Mouse (Mus musculus) embryonic facial prominence, embryonic 13.5 days (tissue): Measurements from ENCODE around the gene Sost. TPM values are rescaled to one million over a fixed set of nuclear protein-coding genes. Genes with fewer than 3 reads are reported as not detected.

Experiments used
- ATAC-seq: fragments of 200-750 bp; cut with Nextera tagmentation; 2 replicates; pipeline ENCODE4 v1.8.0; 2017; ENCODE audit warnings: low read depth; ENCODE audit not compliant: insufficient number of reproducible peaks, insufficient read depth, low FRiP score, low TSS enrichment
- H3K27ac ChIP-seq: fragments of 300-500 bp; sonication (generic); 2 replicates; pipeline ENCODE4 v1.5.1; 2015; ENCODE audit warnings: moderate library complexity, mild to moderate bottlenecking, inconsistent platforms
- H3K27me3 ChIP-seq: fragments of 300-500 bp; sonication (generic); 2 replicates; pipeline ENCODE4 v1.6.1; 2015; ENCODE audit warnings: mild to moderate bottlenecking, inconsistent platforms
- H3K36me3 ChIP-seq: fragments of 300-500 bp; sonication (generic); 2 replicates; pipeline ENCODE4 v1.6.1; 2015; ENCODE audit warnings: mild to moderate bottlenecking, inconsistent platforms
- H3K4me1 ChIP-seq: fragments of 300-500 bp; sonication (generic); 2 replicates; pipeline ENCODE4 v1.6.1; 2015; ENCODE audit warnings: inconsistent platforms
- H3K4me2 ChIP-seq: fragments of 300-500 bp; sonication (generic); 2 replicates; pipeline ENCODE4 v1.6.1; 2015; ENCODE audit warnings: moderate library complexity, mild to moderate bottlenecking, inconsistent platforms
- H3K4me3 ChIP-seq: fragments of 300-500 bp; sonication (generic); 2 replicates; pipeline ENCODE4 v1.5.1; 2015; ENCODE audit warnings: mild to moderate bottlenecking, inconsistent platforms
- H3K9ac ChIP-seq: fragments of 300-500 bp; sonication (generic); 2 replicates; pipeline ENCODE4 v1.6.1; 2015; ENCODE audit warnings: mild to moderate bottlenecking, inconsistent platforms
- H3K9me3 ChIP-seq: fragments of 300-500 bp; sonication (generic); 2 replicates; pipeline ENCODE4 v1.6.1; 2016; ENCODE audit warnings: inconsistent platforms
- WGBS: fragments of 180-500 bp; shearing (Covaris S2); methylation state at CpG from one replicate; pipeline ENCODE4 v1.1.7; 2015; ENCODE audit warnings: mixed read lengths; 5-methylcytosine and 5-hydroxymethylcytosine counted together
- polyA plus RNA-seq: library from polyadenylated mRNA; unstranded; fragments of >200 nt; fragmentation: Nextera tagmentation; extraction: Ambion mirVana; gene quantifications from 2 replicates; pipeline ENCODE4 v1.2.1, GENCODE M21; 2015

Sost gene
- polyA plus RNA-seq, 1 experiment from 2014 or later = 0.42 TPM

- under 1% methylated on average over 6 of the region's 6 CpGs for WGBS
Observed at GRCm38 (mm10) chr11:101919660-101920059, 47.2 kb downstream of the Sost start.

GRCm38 (mm10) chr11:101918609-101919008 is 48.2 kb downstream of the Sost start:
- Histone ChIP-seq H3K36me3 (no peaks in the 10 kb centered on the region), H3K27ac (no peak overlapping the region), H3K4me2 (no peak overlapping the region), H3K27me3 (peaks cover 37% of the 10 kb centered on the region), H3K9me3 (no peaks in the 10 kb centered on the region), H3K4me1 (no peaks in the 10 kb centered on the region), H3K9ac (no peak overlapping the region), H3K4me3 (no peak overlapping the region)
- no peak for ATAC-seq
- WGBS = 64% methylated on average over 3 of the region's 3 CpGs

More at GRCm38 (mm10) chr11:101919660-101920059, 47.2 kb downstream of the Sost start:
- Histone ChIP-seq H3K4me1 (no peaks in the 10 kb centered on the region), H3K9ac (no peak overlapping the region), H3K4me3 (no peak overlapping the region), H3K27ac (no peak overlapping the region), H3K36me3 (no peaks in the 10 kb centered on the region), H3K27me3 (peaks cover 42% of the 10 kb centered on the region), H3K4me2 (no peak overlapping the region), H3K9me3 (no peaks in the 10 kb centered on the region)
- ATAC-seq = no peak

GRCm38 (mm10) chr11:101916772-101917171 is 50.0 kb downstream of the Sost start:
- 63% methylated on average over 3 of the region's 3 CpGs for WGBS
- Histone ChIP-seq H3K9me3 (no peaks in the 10 kb centered on the region), H3K36me3 (no peaks in the 10 kb centered on the region), H3K9ac (no peak overlapping the region), H3K4me1 (no peaks in the 10 kb centered on the region), H3K4me3 (no peak overlapping the region), H3K4me2 (no peak overlapping the region), H3K27ac (no peak overlapping the region), H3K27me3 (peaks cover 34% of the 10 kb centered on the region)
- ATAC-seq = no peak

- no peak overlapping the region for H3K27ac ChIP-seq
- H3K36me3 ChIP-seq = no peaks in the 10 kb centered on the region
- H3K9ac ChIP-seq = no peak overlapping the region
- WGBS = 55% methylated on average over 8 of the region's 8 CpGs
- H3K4me2 ChIP-seq = no peak overlapping the region
- peaks cover 32% of the 10 kb centered on the region for H3K27me3 ChIP-seq
- H3K4me3 ChIP-seq = no peak overlapping the region
- no peaks in the 10 kb centered on the region for H3K9me3 ChIP-seq
- no peaks in the 10 kb centered on the region for H3K4me1 ChIP-seq
- no peak for ATAC-seq
Observed at GRCm38 (mm10) chr11:101913591-101913990, 53.2 kb downstream of the Sost start.

Other genes with a start within 250 kb of the Sost start
- 45.0 and 49.0 TPM in 2 replicates for gene Dhx8, start 234.1 kb downstream of the Sost start, polyA plus RNA-seq
- 11.1 and 13.2 TPM in 2 replicates for gene Etv4, start 181.6 kb downstream of the Sost start, polyA plus RNA-seq
- gene Meox1, start 72.6 kb downstream of the Sost start, polyA plus RNA-seq = 4.3 and 6.3 TPM in 2 replicates
- not detected in 2 replicates for gene Cfap97d1, start 17.3 kb upstream of the Sost start, polyA plus RNA-seq
- 12.1 and 14.0 TPM in 2 replicates for gene Dusp3, start 20.0 kb upstream of the Sost start, polyA plus RNA-seq
- 4.3 and 4.9 TPM in 2 replicates for gene Mpp3, start 61.4 kb upstream of the Sost start, polyA plus RNA-seq
- gene Cd300lg, start 74.5 kb upstream of the Sost start, polyA plus RNA-seq = 0.45 and 0.66 TPM in 2 replicates
- 9.8 and 10.3 TPM in 2 replicates for gene Mpp2, start 121.5 kb upstream of the Sost start, polyA plus RNA-seq
- not detected in 2 replicates for gene Ppy, start 134.3 kb upstream of the Sost start, polyA plus RNA-seq
- gene Pyy, start 140.8 kb upstream of the Sost start, polyA plus RNA-seq = not detected in 2 replicates
- gene Nags, start 178.5 kb upstream of the Sost start, polyA plus RNA-seq = 0.32 TPM in 1 of 2 replicates, not detected in the other
- 45.4 and 45.5 TPM in 2 replicates for gene Tmem101, start 189.4 kb upstream of the Sost start, polyA plus RNA-seq
- 125 and 159 TPM in 2 replicates for gene Lsm12, start 218.3 kb upstream of the Sost start, polyA plus RNA-seq
- gene G6pc3, start 222.6 kb upstream of the Sost start, polyA plus RNA-seq = 27.6 and 28.3 TPM in 2 replicates